Mouse (Mus musculus): ENCODE results near the gene Itga9.

DNA sequence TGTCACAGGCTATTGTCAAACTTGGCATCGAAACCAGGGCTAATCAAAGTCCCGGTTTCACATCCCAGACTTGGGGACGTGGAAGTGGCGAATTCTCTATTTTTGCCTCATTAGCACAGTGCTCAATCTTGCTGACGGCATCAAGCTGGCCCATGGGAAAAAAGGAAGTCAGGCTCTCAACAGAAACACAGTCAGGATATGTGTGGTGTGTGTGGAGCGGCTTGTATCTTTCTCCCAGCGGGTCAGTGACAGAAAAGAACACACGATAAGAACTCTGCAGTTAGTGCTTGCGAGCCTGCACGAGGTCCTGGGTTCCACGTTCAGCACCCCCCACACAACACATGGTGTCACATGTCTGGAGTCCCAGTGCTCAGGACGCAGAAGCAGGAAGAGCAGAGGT is 67.8 kb downstream of the Itga9 start:
- no peak for TF ChIP-seq CTCF (IDR thresholded peaks at IDR 0.05; ENCODE audit: borderline replicate concordance, control insufficient read depth, extremely low read depth, insufficient read depth, low read length, poor library complexity)
- TF ChIP-seq POLR2A (IDR thresholded peaks at IDR 0.05; ENCODE audit: control insufficient read depth, extremely low read depth, insufficient read depth, low read length, poor library complexity): no peak

All from thymus, adult 2 months (tissue).